Mouse (Mus musculus) MEL (cell line): Measurements from ENCODE around the gene Abhd15. TPM values are rescaled to one million over a fixed set of nuclear protein-coding genes. Genes with fewer than 3 reads are reported as not detected.

ENCODE experiments used
- DNase-seq: peaks from one replicate; pipeline ENCODE4 v3.0.0; 2011; ENCODE audit warnings: low read depth, low spot score
- H3K27ac ChIP-seq: 2 replicates; pipeline ENCODE4 v1.5.1; 2012; ENCODE audit warnings: low read depth, mild to moderate bottlenecking, control low read depth, low read length, moderate library complexity; ENCODE audit not compliant: control insufficient read depth
- H3K27me3 ChIP-seq, 2 experiments: fragments of 150-350 bp in 1 of 2; sonication (generic) in 1 of 2; 2 replicates each; pipeline ENCODE4 v1.6.1; 2012; ENCODE audit warnings: low read length in 2 of 2, mild to moderate bottlenecking in 2 of 2, improper control_type of control experiment in 1 of 2, moderate library complexity in 1 of 2; ENCODE audit not compliant: insufficient read depth in 2 of 2, control insufficient read depth in 1 of 2
- H3K36me3 ChIP-seq, 2 experiments: 2 replicates each; pipeline ENCODE4 v1.6.1; 2012 to 2014; ENCODE audit warnings: low read length in 2 of 2, improper control_type of control experiment in 1 of 2, inconsistent platforms in 1 of 2, mild to moderate bottlenecking in 1 of 2; ENCODE audit not compliant: insufficient read depth in 2 of 2, control insufficient read depth in 1 of 2
- H3K4me1 ChIP-seq, 2 experiments: fragments of 150-350 bp in 1 of 2; sonication (generic) in 1 of 2; 2 replicates each; pipeline ENCODE4 v1.6.1; 2012; ENCODE audit warnings: low read length in 2 of 2, improper control_type of control experiment in 1 of 2, mild to moderate bottlenecking in 1 of 2; ENCODE audit not compliant: insufficient read depth in 2 of 2, control insufficient read depth in 1 of 2
- H3K4me3 ChIP-seq, 2 experiments: fragments of 150-350 bp in 1 of 2; sonication (generic) in 1 of 2; 2 replicates each; pipeline ENCODE4 v1.5.1; 2012; ENCODE audit warnings: low read depth in 2 of 2, low read length in 2 of 2, mild to moderate bottlenecking in 2 of 2, moderate library complexity in 2 of 2, control low read depth in 1 of 2, improper control_type of control experiment in 1 of 2; ENCODE audit not compliant: control insufficient read depth in 1 of 2, insufficient read depth in 1 of 2
- H3K79me2 ChIP-seq: 2 replicates; pipeline ENCODE4 v1.6.1; 2012; ENCODE audit warnings: mild to moderate bottlenecking, low read length, moderate library complexity; ENCODE audit not compliant: control insufficient read depth, poor library complexity, insufficient read depth
- H3K9ac ChIP-seq: 2 replicates; pipeline ENCODE4 v1.6.1; 2012; ENCODE audit warnings: low read depth, mild to moderate bottlenecking, control low read depth, low read length, moderate library complexity; ENCODE audit not compliant: control insufficient read depth, poor library complexity, severe bottlenecking
- H3K9me3 ChIP-seq: fragments of 150-350 bp; sonication (generic); replicated peaks from 2 replicates; pipeline ENCODE4 v1.6.1; 2012; ENCODE audit warnings: mild to moderate bottlenecking, low read length, improper control_type of control experiment, moderate library complexity; ENCODE audit not compliant: insufficient read depth
- BHLHE40 ChIP-seq: IDR thresholded peaks from 2 replicates; pipeline ENCODE4 v1.6.1; 2012; ENCODE audit warnings: low read depth, mild to moderate bottlenecking, inconsistent platforms, low read length, improper control_type of control experiment, borderline replicate concordance
- CHD2 ChIP-seq: IDR thresholded peaks from 2 replicates; pipeline ENCODE4 v1.6.1; 2011; ENCODE audit warnings: low read length, improper control_type of control experiment
- EP300 ChIP-seq, 2 experiments: IDR thresholded peaks; 2 replicates each; pipeline ENCODE4 v1.6.1; 2011; ENCODE audit warnings: improper control_type of control experiment in 2 of 2, low read length in 2 of 2, low read depth in 1 of 2, mild to moderate bottlenecking in 1 of 2
- ETS1 ChIP-seq: IDR thresholded peaks from 2 replicates; pipeline ENCODE4 v1.6.1; 2012; ENCODE audit warnings: low read depth, mild to moderate bottlenecking, inconsistent platforms, low read length, improper control_type of control experiment, moderate library complexity
- GATA1 ChIP-seq: IDR thresholded peaks from 2 replicates; pipeline ENCODE4 v1.6.1; 2011; ENCODE audit warnings: low read depth, low read length, improper control_type of control experiment
- HCFC1 ChIP-seq: IDR thresholded peaks from 2 replicates; pipeline ENCODE4 v1.6.1; 2012; ENCODE audit warnings: low read depth, mild to moderate bottlenecking, inconsistent platforms, low read length, improper control_type of control experiment, moderate library complexity
- MAZ ChIP-seq: IDR thresholded peaks from 2 replicates; pipeline ENCODE4 v1.6.1; 2012; ENCODE audit warnings: low read depth, mild to moderate bottlenecking, inconsistent platforms, low read length, improper control_type of control experiment
- POLR2A ChIP-seq, 2 experiments: IDR thresholded peaks; 2 replicates each; pipeline ENCODE4 v1.6.1; 2011 to 2012; ENCODE audit warnings: low read length in 2 of 2, mild to moderate bottlenecking in 2 of 2, control low read depth in 1 of 2, improper control_type of control experiment in 1 of 2, low read depth in 1 of 2, moderate library complexity in 1 of 2; ENCODE audit not compliant: control insufficient read depth in 1 of 2, insufficient read depth in 1 of 2, poor library complexity in 1 of 2
- RAD21 ChIP-seq: IDR thresholded peaks from 2 replicates; pipeline ENCODE4 v1.6.1; 2011; ENCODE audit warnings: mild to moderate bottlenecking, low read depth, low read length, improper control_type of control experiment
- RCOR1 ChIP-seq: IDR thresholded peaks from 2 replicates; pipeline ENCODE4 v1.6.1; 2012; ENCODE audit warnings: low read depth, mild to moderate bottlenecking, inconsistent platforms, low read length, improper control_type of control experiment
- TAL1 ChIP-seq: IDR thresholded peaks from 2 replicates; pipeline ENCODE4 v1.6.1; 2012; ENCODE audit warnings: mild to moderate bottlenecking, inconsistent platforms, low read length, moderate library complexity, mixed read lengths
- UBTF ChIP-seq: IDR thresholded peaks from 2 replicates; pipeline ENCODE4 v1.6.1; 2012; ENCODE audit warnings: low read depth, mild to moderate bottlenecking, inconsistent platforms, low read length, improper control_type of control experiment, moderate library complexity, borderline replicate concordance; ENCODE audit not compliant: insufficient read depth
- USF1 ChIP-seq: IDR thresholded peaks from 2 replicates; pipeline ENCODE4 v1.6.1; 2014; ENCODE audit warnings: low read depth, mild to moderate bottlenecking, inconsistent platforms, low read length, improper control_type of control experiment, moderate library complexity
- USF2 ChIP-seq, 2 experiments: IDR thresholded peaks; 2 replicates each; pipeline ENCODE4 v1.6.1; 2011 to 2012; ENCODE audit warnings: improper control_type of control experiment in 2 of 2, low read length in 2 of 2, borderline replicate concordance in 1 of 2, inconsistent platforms in 1 of 2, low read depth in 1 of 2, mild to moderate bottlenecking in 1 of 2; ENCODE audit not compliant: insufficient read depth in 1 of 2
- ZKSCAN1 ChIP-seq: IDR thresholded peaks from 2 replicates; pipeline ENCODE4 v1.6.1; 2012; ENCODE audit warnings: low read depth, mild to moderate bottlenecking, inconsistent platforms, low read length, improper control_type of control experiment, moderate library complexity
- ZMIZ1 ChIP-seq: IDR thresholded peaks from 2 replicates; pipeline ENCODE4 v1.6.1; 2012; ENCODE audit warnings: low read depth, mild to moderate bottlenecking, inconsistent platforms, low read length, improper control_type of control experiment, moderate library complexity
- ZNF384 ChIP-seq: IDR thresholded peaks from 2 replicates; pipeline ENCODE4 v1.6.1; 2012; ENCODE audit warnings: low read depth, mild to moderate bottlenecking, inconsistent platforms, low read length, improper control_type of control experiment
- polyA plus RNA-seq, 2 experiments: library from polyadenylated mRNA; stranded (reverse) in 1 of 2; unstranded in 1 of 2; fragments of >175 nt in 1 of 2; fragments of >200 nt in 1 of 2; gene quantifications; 2 replicates each; pipeline versions ENCODE4 v1.2.1 to v1.2.4; 2012; ENCODE audit warnings: low replicate concordance in 2 of 2, low read depth in 1 of 2; ENCODE audit not compliant: insufficient read length in 2 of 2, insufficient read depth in 1 of 2, missing spikeins in 1 of 2
- total RNA-seq: library from RNA; depleted of rRNA; stranded (reverse); fragments of 300-350 nt; gene quantifications from 2 replicates; pipeline ENCODE4 v1.2.3, GENCODE M21; 2012

The Abhd15 gene
- total and polyA plus RNA-seq, 3 experiments, result 1.7 to 1.9 TPM; not detected in 1

DNA sequence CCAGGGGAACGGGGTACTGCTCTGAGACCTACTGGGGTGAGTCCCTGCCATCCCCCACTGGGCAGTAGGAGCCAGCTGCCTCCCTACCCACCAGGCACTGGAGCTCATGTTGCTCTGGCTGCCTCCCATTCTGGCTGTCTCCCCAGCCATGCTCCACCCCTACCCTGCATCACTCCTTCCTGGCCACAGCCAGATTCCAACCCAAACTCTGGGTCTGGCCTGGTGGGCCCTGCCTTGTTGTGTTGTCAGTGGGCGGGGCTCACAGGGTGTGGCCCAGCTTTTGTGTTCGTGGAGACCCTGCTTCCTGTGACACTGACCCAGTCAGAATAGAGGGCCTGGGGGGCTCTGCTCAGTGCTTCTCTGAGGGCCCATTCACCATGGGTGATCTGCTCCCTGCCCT, 11.4 kb upstream of the Abhd15 start:
- no peak for DNase-seq
- no peak overlapping the region for H3K9ac ChIP-seq
- H3K27ac ChIP-seq, result no peak overlapping the region
- H3K4me3 ChIP-seq, result no peak overlapping the region
- no peaks in the 10 kb centered on the region for H3K27me3 ChIP-seq
- H3K4me1 ChIP-seq, result peaks cover 0 to 4% of the 10 kb centered on the region in 2 experiments; a peak in 1 of 4 replicates
- TF ChIP-seq RCOR1, result no peak
- no peak for TF ChIP-seq POLR2A (IDR thresholded peaks at IDR 0.05; ENCODE audit: control insufficient read depth in 1 of 2, insufficient read depth in 1 of 2, low read depth in 1 of 2, low read length in 2 of 2, poor library complexity in 1 of 2)
- no peak for TF ChIP-seq ZNF384
- TF ChIP-seq ZMIZ1, result no peak
- TF ChIP-seq MAZ, result no peak
- no peak for TF ChIP-seq UBTF
- TF ChIP-seq USF2 (IDR thresholded peaks at IDR 0.05; ENCODE audit: borderline replicate concordance in 1 of 2, insufficient read depth in 1 of 2, low read depth in 1 of 2, low read length in 2 of 2), result no peak
- no peak for TF ChIP-seq HCFC1
- no peak for TF ChIP-seq BHLHE40
- no peak for TF ChIP-seq EP300 (IDR thresholded peaks at IDR 0.05; ENCODE audit: low read depth in 1 of 2, low read length in 2 of 2)
- TF ChIP-seq TAL1, result no peak
- no peak for TF ChIP-seq USF1
- no peak for TF ChIP-seq ZKSCAN1
- no peak for TF ChIP-seq CHD2
- no peaks in the 10 kb centered on the region for H3K9me3 ChIP-seq
- H3K36me3 ChIP-seq, result peaks cover 0 to 1% of the 10 kb centered on the region in 2 experiments; a peak in 1 of 4 replicates
- H3K79me2 ChIP-seq, result peaks cover under 1% of the 10 kb centered on the region; the same call in 1 of the 2 replicates

DNA sequence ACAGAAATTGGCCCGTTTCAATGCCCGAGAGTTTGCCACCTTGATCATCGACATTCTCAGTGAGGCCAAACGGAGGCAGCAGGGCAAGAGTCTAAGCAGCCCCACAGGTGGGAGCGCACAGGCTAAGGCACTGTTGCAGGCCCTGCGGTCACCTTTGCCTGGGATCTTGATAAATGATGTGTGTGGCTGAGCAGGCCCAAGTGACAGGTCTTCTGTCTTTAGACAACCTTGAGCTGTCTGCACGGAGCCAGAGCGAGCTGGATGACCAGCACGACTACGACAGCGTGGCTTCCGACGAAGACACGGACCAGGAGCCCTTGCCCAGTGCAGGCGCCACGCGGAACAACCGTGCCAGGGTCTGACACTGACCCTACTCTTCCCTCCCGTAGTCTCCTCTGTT, 10.5 kb upstream of the Abhd15 start:
- Histone ChIP-seq H3K27ac (no peak overlapping the region), H3K9ac (no peak overlapping the region), H3K4me3 (no peak overlapping the region), H3K36me3 (peaks cover 0 to 1% of the 10 kb centered on the region in 2 experiments; a peak in 1 of 4 replicates), H3K4me1 (peaks cover 0 to 4% of the 10 kb centered on the region in 2 experiments; a peak in 1 of 4 replicates), H3K9me3 (no peaks in the 10 kb centered on the region), H3K27me3 (no peaks in the 10 kb centered on the region), H3K79me2 (no peaks in the 10 kb centered on the region)
- no peak for DNase-seq
- TF ChIP-seq GATA1 (no peak), RAD21 (no peak), ETS1 (no peak)
